Mouse (Mus musculus) spleen, adult 2 months (tissue): ENCODE results near the gene Bfsp1.

Experiments
- CTCF ChIP-seq: fragments of 200-500 bp; IDR thresholded peaks from 2 replicates; pipeline ENCODE4 v1.5.1; 2011; ENCODE audit warnings: mild to moderate bottlenecking, inconsistent platforms; ENCODE audit not compliant: insufficient read depth, insufficient read length, insufficient replicate concordance; ENCODE audit errors: extremely low read depth
- POLR2A ChIP-seq: fragments of 200-500 bp; IDR thresholded peaks from 2 replicates; pipeline ENCODE4 v1.6.1; 2011; ENCODE audit warnings: low read depth, low read length, inconsistent platforms

- no peak for TF ChIP-seq POLR2A
- no peak for TF ChIP-seq CTCF
Measured at GRCm38 (mm10) chr2:143899470-143900220, 36.7 kb upstream of the Bfsp1 start.
